Mouse (Mus musculus): ENCODE results near the gene Jak1.

- TF ChIP-seq CTCF (IDR thresholded peaks at IDR 0.05; ENCODE audit: low read depth) (no peak), EP300 (IDR thresholded peaks at IDR 0.05; ENCODE audit: low read depth) (no peak)
These were observed 33.4 kb upstream of the Jak1 start for GRCm38 (mm10) chr4:101298311-101298990.
